Mouse (Mus musculus) stomach, postnatal 0 days (tissue): ENCODE measurements around the gene Raver1.

Experiments used
- CTCF ChIP-seq: IDR thresholded peaks from 2 replicates; pipeline ENCODE4 v1.5.1; 2016; ENCODE audit warnings: antibody characterized with exemption, low read depth, mild to moderate bottlenecking, moderate library complexity
- EP300 ChIP-seq: optimal IDR thresholded peaks from 2 replicates; pipeline ENCODE3; 2016; ENCODE audit warnings: antibody characterized with exemption

DNA sequence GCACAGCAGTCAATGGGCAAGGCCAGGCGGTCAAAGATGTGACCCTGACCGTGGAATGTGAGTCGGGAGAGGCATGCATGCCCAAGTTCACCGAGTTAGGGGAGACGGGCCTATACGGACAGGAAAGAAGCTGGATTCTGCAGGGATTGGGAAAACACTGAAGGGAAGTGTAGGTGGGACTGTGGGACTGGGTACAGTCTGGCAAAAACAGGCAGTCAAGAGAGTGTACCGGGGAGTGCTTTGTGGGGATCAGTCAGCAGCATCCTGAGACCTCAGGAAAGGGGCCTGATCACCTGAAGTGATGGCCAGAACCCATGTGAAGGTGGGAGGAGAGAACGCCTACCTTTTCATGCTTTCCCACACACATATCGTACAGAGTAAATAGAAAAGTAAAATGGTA lies 56.2 kb downstream of the Raver1 start:
- TF ChIP-seq CTCF (no peak), EP300 (no peak)
